Mouse (Mus musculus): ENCODE results near the gene Terf2.

GRCm38 (mm10) chr8:107049480-107049879 is 46.9 kb downstream of the Terf2 start:
- TF ChIP-seq GATA1 (IDR thresholded peaks at IDR 0.05; ENCODE audit: low read length) (no peak), TAL1 (IDR thresholded peaks at IDR 0.05; ENCODE audit: low read length) (no peak)

All from erythroblast, embryonic 14.5 days (primary cell).